Mouse (Mus musculus): Measurements from ENCODE around the gene Cdca7l. TPM values are rescaled to one million over a fixed set of nuclear protein-coding genes. Genes with fewer than 3 reads are reported as not detected.
A peak's percentile ranks its signal among the peaks of the same experiment; 100 is the strongest.

Cdca7l gene
- total RNA-seq, 2 experiments from 2014 or later, result 1.1 to 1.9 TPM

- DNase-seq (ENCODE audit: extremely low spot score in 1 of 2, low spot score in 1 of 2), result no peak
Measured at GRCm38 (mm10) chr12:117808355-117809326, 4.6 kb downstream of the Cdca7l start.

GRCm38 (mm10) chr12:117809327-117810017 is 5.4 kb downstream of the Cdca7l start:
- DNase-seq (ENCODE audit: extremely low spot score in 1 of 2, low spot score in 1 of 2), result no peak

GRCm38 (mm10) chr12:117810074-117810473 is 6.0 kb downstream of the Cdca7l start:
- DNase-seq (ENCODE audit: extremely low spot score in 1 of 2, low spot score in 1 of 2), result no peak

GRCm38 (mm10) chr12:117820138-117820858 is 16.2 kb downstream of the Cdca7l start:
- no peak for DNase-seq (ENCODE audit: extremely low spot score in 1 of 2, low spot score in 1 of 2)

- no peak for DNase-seq (ENCODE audit: extremely low spot score in 1 of 2, low spot score in 1 of 2)
Measured at GRCm38 (mm10) chr12:117820859-117821221, 16.8 kb downstream of the Cdca7l start.

GRCm38 (mm10) chr12:117821394-117821793 is 17.3 kb downstream of the Cdca7l start:
- DNase-seq (ENCODE audit: extremely low spot score in 1 of 2, low spot score in 1 of 2), result no peak

- DNase-seq (ENCODE audit: extremely low spot score in 1 of 2, low spot score in 1 of 2), result no peak
Measured at GRCm38 (mm10) chr12:117828350-117828749, 24.3 kb downstream of the Cdca7l start.

- no peak for DNase-seq (ENCODE audit: extremely low spot score in 1 of 2, low spot score in 1 of 2)
Measured at GRCm38 (mm10) chr12:117831351-117831961, 27.4 kb downstream of the Cdca7l start.

- DNase-seq (ENCODE audit: extremely low spot score in 1 of 2, low spot score in 1 of 2), result no peak
Measured at GRCm38 (mm10) chr12:117832190-117832589, 28.1 kb downstream of the Cdca7l start.

- no peak for DNase-seq (ENCODE audit: extremely low spot score in 1 of 2, low spot score in 1 of 2)
Measured at GRCm38 (mm10) chr12:117834652-117835051, 30.6 kb downstream of the Cdca7l start.

- DNase-seq (ENCODE audit: extremely low spot score in 1 of 2, low spot score in 1 of 2), result no peak
Measured at GRCm38 (mm10) chr12:117835371-117835770, 31.3 kb downstream of the Cdca7l start.

- no peak for DNase-seq (ENCODE audit: extremely low spot score in 1 of 2, low spot score in 1 of 2)
Measured at GRCm38 (mm10) chr12:117837376-117837775, 33.3 kb downstream of the Cdca7l start.

GRCm38 (mm10) chr12:117840705-117841104 is 36.6 kb downstream of the Cdca7l start:
- DNase-seq (ENCODE audit: extremely low spot score in 1 of 2, low spot score in 1 of 2), result no peak

GRCm38 (mm10) chr12:117842676-117843075 is 38.6 kb downstream of the Cdca7l start:
- DNase-seq (ENCODE audit: extremely low spot score in 1 of 2, low spot score in 1 of 2), result no peak

- peak; percentile 41 to 57 for DNase-seq (ENCODE audit: extremely low spot score in 1 of 2, low spot score in 1 of 2)
Measured at GRCm38 (mm10) chr12:117843302-117844074, 39.4 kb downstream of the Cdca7l start.

GRCm38 (mm10) chr12:117844075-117844408 is 40.0 kb downstream of the Cdca7l start:
- DNase-seq (ENCODE audit: extremely low spot score in 1 of 2, low spot score in 1 of 2), result no peak

- no peak for DNase-seq (ENCODE audit: extremely low spot score in 1 of 2, low spot score in 1 of 2)
Measured at GRCm38 (mm10) chr12:117844917-117845316, 40.8 kb downstream of the Cdca7l start.

GRCm38 (mm10) chr12:117848621-117849020 is 44.5 kb downstream of the Cdca7l start:
- no peak for DNase-seq (ENCODE audit: extremely low spot score in 1 of 2, low spot score in 1 of 2)

- no peak for DNase-seq (ENCODE audit: extremely low spot score in 1 of 2, low spot score in 1 of 2)
Measured at GRCm38 (mm10) chr12:117850472-117850871, 46.4 kb downstream of the Cdca7l start.

GRCm38 (mm10) chr12:117853316-117853715 is 49.2 kb downstream of the Cdca7l start:
- peak; percentile 45 to 66 for DNase-seq (ENCODE audit: extremely low spot score in 1 of 2, low spot score in 1 of 2)

Measured in layer of hippocampus, postnatal 25 days (tissue).